Mouse (Mus musculus) thymus, adult 18-20 months (tissue): ENCODE results near the gene Gm45021.
A peak's percentile ranks its signal among the peaks of the same experiment; 100 is the strongest.

Source experiments
- DNase-seq, 2 experiments: peaks; one replicate each; pipeline ENCODE4 v3.0.0; 2022; ENCODE audit warnings: mixed read lengths in 2 of 2

Gene Gm45021

DNA sequence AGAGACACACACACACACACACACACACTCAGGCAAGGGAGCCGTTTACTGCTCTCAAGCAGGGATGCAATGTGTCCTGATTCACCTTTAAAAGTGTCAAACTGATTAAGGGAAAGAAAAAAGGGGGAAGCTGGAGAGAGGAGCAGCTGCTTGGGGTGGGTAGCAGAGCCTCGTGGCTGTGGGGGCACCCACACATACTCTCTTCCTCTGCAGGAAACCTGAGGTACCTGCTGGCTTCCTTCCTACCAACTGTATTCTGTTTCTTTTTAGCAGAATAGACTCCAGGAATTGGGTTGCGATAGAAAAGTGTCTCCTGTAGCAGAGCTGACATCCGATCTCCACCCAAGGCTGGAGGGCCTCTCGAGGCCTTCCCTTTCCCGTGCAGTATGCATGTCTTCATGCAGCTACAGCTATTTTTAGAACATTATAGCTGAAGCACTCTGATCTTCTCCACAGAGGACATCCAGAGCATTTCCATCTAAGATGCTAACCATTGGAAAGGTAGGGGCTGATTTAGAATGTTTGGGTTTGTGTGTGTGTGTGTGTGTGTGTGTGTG lies at the start of gene Gm45021:
TSS of gene Gm45021 (plus strand) at position 417 of the 557 bp plus-strand sequence.
- no peak for DNase-seq

DNA sequence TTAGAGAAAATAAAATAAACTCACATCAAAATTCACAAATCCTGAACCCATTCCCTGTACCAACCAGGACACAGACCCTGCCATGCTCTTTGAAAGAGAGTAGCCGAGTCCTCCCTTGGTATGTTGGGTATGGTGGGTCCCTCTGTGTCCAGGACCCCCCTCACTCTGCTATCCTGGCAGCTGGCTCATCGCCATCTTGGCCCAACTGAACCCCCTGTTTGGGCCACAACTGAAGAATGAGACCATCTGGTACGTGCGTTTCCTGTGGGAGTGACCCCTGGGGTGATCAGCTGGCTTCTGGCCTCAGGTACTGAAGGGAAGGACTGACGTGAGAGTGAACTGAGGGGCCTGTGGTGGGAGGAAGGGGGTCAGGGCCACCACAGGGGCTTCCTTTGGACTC lies 49.5 kb upstream of the Gm45021 start:
- DNase-seq, result no peak

- no peak for DNase-seq
Measured at GRCm38 (mm10) chr6:48540721-48541120, 48.7 kb upstream of the Gm45021 start.

- DNase-seq, result no peak
Measured at GRCm38 (mm10) chr6:48541560-48542450, 47.6 kb upstream of the Gm45021 start.

GRCm38 (mm10) chr6:48542631-48543030 lies 46.8 kb upstream of the Gm45021 start:
- DNase-seq, result no peak

- DNase-seq, result no peak
Measured at GRCm38 (mm10) chr6:48545251-48545650, 44.2 kb upstream of the Gm45021 start.

- no peak for DNase-seq
Measured at GRCm38 (mm10) chr6:48546271-48546670, 43.1 kb upstream of the Gm45021 start.

- DNase-seq, result no peak
Measured at GRCm38 (mm10) chr6:48546858-48547257, 42.6 kb upstream of the Gm45021 start.

- no peak for DNase-seq
Measured at GRCm38 (mm10) chr6:48548314-48548713, 41.1 kb upstream of the Gm45021 start.

DNA sequence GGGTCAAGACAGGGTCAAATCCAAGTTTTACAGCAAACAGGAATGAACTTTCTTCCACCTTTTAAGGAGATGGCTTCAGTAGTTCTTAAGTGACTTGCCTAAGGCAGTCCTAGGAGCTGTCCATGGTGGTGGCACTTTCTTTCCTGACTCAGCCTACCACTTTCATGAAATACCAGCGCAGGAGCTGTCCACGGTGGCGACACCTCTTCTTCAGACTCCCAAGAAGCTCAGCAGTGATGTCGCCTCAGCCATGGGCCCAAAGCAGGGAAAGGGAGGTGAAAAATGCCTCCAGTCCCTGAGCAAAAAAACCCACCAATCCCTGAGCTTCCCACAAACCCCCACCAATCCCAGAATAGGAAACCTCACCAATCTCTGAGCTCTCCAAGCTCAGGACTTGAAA lies 36.5 kb upstream of the Gm45021 start:
- DNase-seq, result peak in 1 of 2 experiments; percentile 36

- no peak for DNase-seq
Measured at GRCm38 (mm10) chr6:48553819-48554218, 35.6 kb upstream of the Gm45021 start.

DNA sequence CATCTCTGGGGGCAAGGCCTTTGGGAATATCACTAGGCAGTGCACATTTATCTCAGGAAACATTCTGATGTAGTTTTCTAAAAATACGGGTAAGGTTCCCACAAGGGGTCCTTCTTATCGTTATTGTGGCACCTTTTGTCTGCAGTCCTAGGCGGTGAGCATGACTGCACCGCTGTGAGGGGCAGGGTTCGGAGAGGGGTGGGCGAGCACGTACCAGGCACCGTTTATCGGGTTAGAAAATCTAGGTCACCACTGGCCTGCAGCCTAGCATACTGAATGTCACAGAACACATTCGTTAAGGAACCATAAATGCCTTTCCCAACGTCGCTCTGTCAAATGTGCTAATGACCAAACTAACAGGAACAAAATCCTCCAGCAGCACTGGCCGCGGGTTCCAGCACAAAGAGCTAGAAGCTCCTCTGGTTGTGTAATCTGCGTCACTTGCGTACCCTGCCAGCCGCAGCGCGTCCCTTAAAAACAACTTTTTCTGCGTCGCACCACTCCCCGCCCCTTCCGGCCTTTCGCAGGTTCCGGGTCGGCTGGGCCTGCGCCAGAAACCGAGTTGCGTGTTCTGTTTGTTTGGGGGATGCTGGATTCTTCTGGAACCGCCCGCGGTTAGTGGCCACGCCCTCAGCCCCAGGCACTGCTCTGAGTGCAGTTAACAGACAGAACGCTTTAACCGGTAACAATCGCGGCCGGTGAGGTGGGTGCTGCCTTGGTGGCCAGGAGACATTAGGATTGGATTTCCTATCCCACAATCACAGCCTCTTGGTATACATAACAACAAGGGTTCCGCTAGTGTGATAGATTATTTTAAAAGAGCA lies 34.9 kb upstream of the Gm45021 start, which contains the start of gene Lrrc61:
TSS of gene Lrrc61 (plus strand) at position 517 of the 824 bp plus-strand sequence.
- peak; percentile 83 to 90 for DNase-seq

DNA sequence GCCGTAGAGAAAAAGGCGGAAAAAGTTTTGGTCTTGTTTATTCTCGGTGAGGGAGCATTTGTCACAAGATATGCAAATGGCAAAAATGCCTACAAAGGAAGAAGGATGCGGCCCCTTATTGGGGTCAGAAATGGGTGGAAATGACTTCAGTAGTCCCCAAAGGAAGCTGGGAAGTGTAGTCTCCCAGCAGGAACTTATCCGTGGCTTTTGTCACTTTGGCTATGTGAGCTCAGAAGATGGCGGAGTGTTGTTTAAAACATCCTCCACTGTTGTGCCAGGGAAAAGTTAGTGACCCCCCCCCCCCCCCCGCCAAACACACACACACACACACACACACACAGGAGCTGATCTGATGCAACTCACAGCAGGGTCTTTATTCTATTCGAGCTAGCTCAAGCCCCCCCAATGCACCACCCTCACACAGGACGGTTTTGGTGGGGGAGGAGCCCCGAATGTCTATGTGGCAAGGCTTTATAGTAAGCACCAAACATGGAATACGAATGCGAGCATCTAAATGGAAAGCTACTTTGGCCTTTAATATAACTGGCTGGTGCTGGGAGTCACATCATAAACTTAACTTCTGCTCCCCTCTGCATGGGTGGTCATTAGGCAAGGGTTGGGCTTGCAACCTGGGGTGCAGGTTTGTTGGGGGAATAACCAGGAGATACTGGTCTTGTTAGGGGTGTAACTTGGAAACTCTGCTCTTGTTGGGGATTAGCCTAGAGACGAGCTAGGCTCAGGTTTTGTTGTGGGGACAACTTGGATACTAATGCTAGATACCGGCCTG lies 34.1 kb upstream of the Gm45021 start:
- DNase-seq, result peak in 1 of 2 experiments; percentile 27

DNA sequence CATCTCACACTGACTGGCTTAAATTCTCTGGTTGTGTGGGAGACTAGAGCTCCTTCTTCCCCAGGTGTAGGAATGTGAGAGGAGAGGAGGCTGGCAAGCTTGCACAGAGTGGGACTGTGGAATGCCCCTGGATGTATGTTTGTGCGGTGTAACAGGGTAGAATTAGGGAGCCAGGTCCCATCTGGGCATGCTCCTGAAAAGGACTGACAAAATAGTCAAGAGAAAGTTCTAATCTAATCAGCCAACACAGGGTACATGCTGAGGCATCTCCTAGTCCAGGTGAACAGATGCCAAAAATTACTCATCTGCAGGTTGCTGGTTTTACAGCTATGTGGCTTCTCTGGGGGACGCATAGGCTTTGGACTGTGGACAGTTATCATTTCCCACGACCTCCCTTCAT lies 33.5 kb upstream of the Gm45021 start:
- no peak for DNase-seq

DNA sequence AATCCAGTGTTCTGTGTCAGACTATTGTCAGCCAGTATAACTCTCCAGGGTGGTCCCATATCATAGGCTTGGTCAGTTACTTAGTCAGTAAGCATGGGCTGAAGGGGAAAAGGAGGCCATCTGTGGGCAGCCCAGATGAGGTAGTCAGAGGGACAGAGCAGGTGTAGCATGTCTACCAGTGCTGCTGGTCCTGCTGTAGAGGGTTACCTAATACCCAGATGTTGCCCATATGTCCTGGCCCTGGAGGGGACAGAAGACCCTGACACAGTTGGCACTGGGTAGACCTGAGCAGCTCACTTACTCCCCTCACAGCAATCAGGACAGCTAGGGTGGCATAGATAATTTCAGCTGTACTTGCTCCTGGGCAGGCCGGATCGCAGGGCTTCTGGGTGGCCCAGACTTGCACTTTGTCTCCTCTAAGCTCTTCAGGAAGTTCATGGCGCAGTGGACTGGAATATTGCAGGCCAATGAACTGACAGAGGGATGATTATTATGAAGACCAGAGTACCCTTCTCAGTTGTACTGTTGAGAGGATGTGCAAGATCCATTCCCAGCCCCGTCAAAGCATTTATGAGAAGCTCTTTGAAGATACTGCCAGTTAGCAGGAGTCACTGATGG lies 23.6 kb upstream of the Gm45021 start:
- no peak for DNase-seq

DNA sequence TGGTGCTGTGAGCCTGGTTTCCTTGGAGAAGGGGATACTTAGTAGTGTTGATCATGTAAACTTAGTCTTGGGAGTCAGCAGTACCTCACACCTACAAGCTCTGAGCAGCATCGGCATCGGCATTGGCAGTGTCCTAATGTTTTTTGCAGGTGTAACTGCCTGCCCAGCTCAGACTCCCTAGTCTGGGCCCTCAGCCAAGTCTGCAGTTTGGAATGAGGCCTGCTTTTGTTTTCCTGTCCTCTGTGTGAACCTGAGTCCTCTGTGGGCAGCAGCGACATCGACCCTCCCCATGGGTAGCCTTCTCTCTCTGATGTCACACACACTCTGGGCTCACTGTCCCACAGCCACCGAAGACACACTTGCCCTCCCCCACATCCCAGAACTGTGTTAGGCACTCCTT lies 23.1 kb upstream of the Gm45021 start:
- DNase-seq, result no peak

GRCm38 (mm10) chr6:48568036-48568984 lies 21.1 kb upstream of the Gm45021 start:
- no peak for DNase-seq

DNA sequence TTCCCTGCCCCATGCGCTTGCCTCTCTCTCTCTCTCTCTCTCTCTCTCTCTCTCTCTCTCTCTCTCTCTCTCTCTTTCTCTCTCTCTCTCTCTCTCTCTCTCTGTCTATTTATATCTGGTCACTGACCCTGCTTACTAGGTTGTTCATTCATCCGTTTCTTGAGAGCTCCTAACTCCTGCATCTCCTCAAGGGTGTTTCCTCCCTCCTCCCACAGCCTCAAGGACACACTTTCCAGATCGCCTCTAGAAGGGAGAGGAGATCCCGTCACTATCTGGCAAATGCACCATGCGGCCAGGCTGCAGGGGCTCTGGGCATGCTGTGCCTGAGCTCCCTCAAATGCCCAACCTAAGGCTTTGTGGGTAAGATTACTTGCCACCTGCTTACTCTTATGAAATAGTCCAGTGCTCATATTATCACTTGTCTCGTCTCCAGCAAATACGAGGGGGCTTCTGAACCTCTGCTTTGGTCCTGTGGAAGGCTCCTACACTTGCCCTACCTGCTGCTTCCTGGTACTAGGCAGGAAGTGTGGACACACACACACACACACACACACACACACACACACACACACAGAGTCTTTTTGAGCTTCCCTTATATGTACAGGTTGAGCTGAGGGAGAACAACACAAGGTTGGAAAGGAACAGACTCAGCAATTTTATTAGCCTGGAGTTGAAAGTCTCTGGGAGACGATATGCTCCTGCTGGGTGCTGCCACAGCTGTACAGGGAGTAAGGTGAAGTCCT lies 20.2 kb upstream of the Gm45021 start:
- DNase-seq, result no peak

DNA sequence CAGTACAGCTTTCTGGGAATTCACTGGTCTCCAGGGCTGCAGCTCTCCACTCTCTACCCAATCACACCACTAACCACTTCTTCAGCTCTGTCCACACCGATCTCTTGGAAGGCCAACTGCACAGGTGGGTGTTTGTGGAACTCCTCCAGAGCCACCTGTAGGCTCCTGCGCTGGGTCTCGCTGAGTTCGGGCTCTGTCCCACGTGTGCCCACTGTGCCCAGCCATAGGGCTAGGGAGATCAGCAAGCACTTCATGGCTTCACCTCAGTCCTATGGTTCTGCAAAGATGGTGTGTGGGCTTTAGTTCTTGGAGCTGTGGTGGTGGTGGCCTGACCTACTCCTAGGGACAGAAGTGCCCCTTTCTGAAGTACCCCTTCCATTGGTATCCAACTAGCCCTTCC lies 17.4 kb upstream of the Gm45021 start:
- DNase-seq, result no peak

GRCm38 (mm10) chr6:48572572-48573061 lies 16.8 kb upstream of the Gm45021 start, which contains the start of gene Rarres2:
Gene Rarres2, minus strand, starts transcription at chr6:48572789.
- no peak for DNase-seq
